Mouse (Mus musculus) embryonic facial prominence, embryonic 10.5 days (tissue): ENCODE measurements around the gene Arhgef19. TPM values are rescaled to one million over a fixed set of nuclear protein-coding genes. Genes with fewer than 3 reads are reported as not detected.

ENCODE experiments used
- DNase-seq: peaks from one replicate; pipeline ENCODE4 v3.0.0-alpha.2; 2017; ENCODE audit warnings: low spot score
- H3K27ac ChIP-seq: fragments of 300-500 bp; sonication (generic); replicated peaks from 2 replicates; pipeline ENCODE4 v1.5.1; 2016; ENCODE audit warnings: mild to moderate bottlenecking
- H3K27me3 ChIP-seq: fragments of 300-500 bp; sonication (generic); replicated peaks from 2 replicates; pipeline ENCODE4 v1.6.1; 2016; ENCODE audit warnings: low read depth, mild to moderate bottlenecking; ENCODE audit not compliant: poor library complexity, severe bottlenecking
- H3K36me3 ChIP-seq: fragments of 300-500 bp; sonication (generic); replicated peaks from 2 replicates; pipeline ENCODE4 v1.6.1; 2016; ENCODE audit warnings: mild to moderate bottlenecking, moderate library complexity
- H3K4me1 ChIP-seq: fragments of 300-500 bp; sonication (generic); 2 replicates; pipeline ENCODE4 v1.6.1; 2016
- H3K4me3 ChIP-seq: fragments of 300-500 bp; sonication (generic); 2 replicates; pipeline ENCODE4 v1.5.1; 2016; ENCODE audit warnings: mild to moderate bottlenecking, moderate library complexity
- H3K9me3 ChIP-seq: fragments of 300-500 bp; sonication (generic); 2 replicates; pipeline ENCODE4 v1.6.1; 2016; ENCODE audit warnings: mild to moderate bottlenecking
- WGBS: fragments of 180-500 bp; shearing (Covaris S2); methylation state at CpG from one replicate; pipeline ENCODE4 v1.1.7; 2016; 5-methylcytosine and 5-hydroxymethylcytosine counted together
- polyA plus RNA-seq: library from polyadenylated mRNA; unstranded; fragments of >200 nt; fragmentation: Nextera tagmentation; extraction: Ambion mirVana; gene quantifications from 2 replicates; pipeline ENCODE4 v1.2.1, GENCODE M21; 2016

Arhgef19 gene
- polyA plus RNA-seq, 1 experiment from 2014 or later = 8.7 TPM

DNA sequence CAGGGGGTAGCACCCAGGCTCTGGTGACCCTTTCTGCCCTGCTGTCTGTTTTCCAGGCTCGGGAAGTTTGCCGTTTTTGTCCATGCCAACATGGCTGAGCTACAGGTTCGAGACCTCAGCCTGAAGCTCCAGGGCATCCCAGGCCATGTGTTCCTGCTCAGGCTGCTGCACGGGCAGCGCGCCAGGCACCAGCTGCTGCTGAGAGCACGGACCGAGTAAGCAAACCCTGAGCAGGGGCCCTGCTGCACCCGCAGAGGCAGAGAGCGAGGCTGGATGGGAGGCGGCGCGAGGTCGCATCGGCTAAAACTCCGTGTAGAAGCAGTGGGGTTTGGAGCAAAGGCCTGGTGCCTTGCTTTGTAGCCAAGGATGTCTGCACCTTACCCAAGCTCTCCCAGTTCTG, 14.9 kb downstream of the Arhgef19 start:
- H3K4me3 ChIP-seq = no peak overlapping the region
- no peaks in the 10 kb centered on the region; the same call in 1 of the 2 replicates for H3K9me3 ChIP-seq
- H3K4me1 ChIP-seq = peaks cover 8% of the 10 kb centered on the region; the same call in 1 of the 2 replicates
- peaks cover 26% of the 10 kb centered on the region for H3K27me3 ChIP-seq
- DNase-seq = no peak
- WGBS = 86% methylated on average over 16 of the region's 16 CpGs
- no peak overlapping the region for H3K27ac ChIP-seq
- peaks cover 26% of the 10 kb centered on the region for H3K36me3 ChIP-seq

DNA sequence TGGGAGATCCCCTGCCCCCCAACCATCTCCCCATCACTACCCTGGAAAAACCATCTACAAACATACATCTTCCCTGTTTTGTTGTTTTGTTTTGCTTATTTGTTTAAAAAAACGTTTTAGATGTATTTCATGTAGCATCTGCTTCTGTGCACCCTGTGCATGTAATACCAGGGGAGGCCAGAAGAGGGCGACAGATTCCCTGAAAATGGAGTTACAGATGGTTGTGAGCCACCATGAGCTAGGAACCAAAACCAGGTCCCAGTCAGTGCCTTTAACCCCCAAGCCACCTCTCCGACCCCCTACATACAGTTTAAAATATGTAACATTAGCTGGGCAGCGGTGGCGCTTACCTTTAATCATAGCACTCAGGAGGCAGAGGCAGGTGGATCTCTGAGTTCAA, 18.1 kb downstream of the Arhgef19 start:
- peaks cover 3% of the 10 kb centered on the region; the same call in 1 of the 2 replicates for H3K4me1 ChIP-seq
- H3K27ac ChIP-seq = no peak overlapping the region
- no peak for DNase-seq
- peaks cover 9% of the 10 kb centered on the region; the same call in 1 of the 2 replicates for H3K9me3 ChIP-seq
- 66% methylated on average over 5 of the region's 5 CpGs for WGBS
- no peak overlapping the region for H3K4me3 ChIP-seq
- H3K27me3 ChIP-seq = no peaks in the 10 kb centered on the region
- H3K36me3 ChIP-seq = peaks cover 12% of the 10 kb centered on the region

DNA sequence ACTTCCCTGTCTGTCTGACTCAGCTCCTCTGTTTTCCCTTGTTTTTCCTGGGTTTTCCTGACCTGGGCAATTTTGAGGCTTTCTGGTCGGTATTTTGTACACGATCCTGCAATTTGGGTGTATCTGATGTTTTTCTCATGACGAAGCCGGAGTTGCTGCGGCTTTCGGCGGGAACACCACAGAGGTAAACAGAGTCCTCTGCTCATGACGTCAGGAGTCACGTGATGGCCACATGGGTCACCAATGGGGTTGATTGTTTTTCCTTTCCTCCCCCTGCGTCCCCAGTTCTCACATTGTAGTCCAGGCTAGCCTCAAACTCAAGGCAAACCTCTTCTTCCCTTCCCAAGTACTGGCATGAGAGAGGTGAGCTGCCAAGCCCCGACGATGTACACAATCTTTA, 20.1 kb downstream of the Arhgef19 start:
- peaks cover 6% of the 10 kb centered on the region for H3K4me1 ChIP-seq
- no peaks in the 10 kb centered on the region for H3K27me3 ChIP-seq
- no peak overlapping the region for H3K4me3 ChIP-seq
- H3K36me3 ChIP-seq = peaks cover 10% of the 10 kb centered on the region
- WGBS = 82% methylated on average over 12 of the region's 12 CpGs
- peaks cover 9% of the 10 kb centered on the region; the same call in 1 of the 2 replicates for H3K9me3 ChIP-seq
- no peak for DNase-seq
- H3K27ac ChIP-seq = no peak overlapping the region

DNA sequence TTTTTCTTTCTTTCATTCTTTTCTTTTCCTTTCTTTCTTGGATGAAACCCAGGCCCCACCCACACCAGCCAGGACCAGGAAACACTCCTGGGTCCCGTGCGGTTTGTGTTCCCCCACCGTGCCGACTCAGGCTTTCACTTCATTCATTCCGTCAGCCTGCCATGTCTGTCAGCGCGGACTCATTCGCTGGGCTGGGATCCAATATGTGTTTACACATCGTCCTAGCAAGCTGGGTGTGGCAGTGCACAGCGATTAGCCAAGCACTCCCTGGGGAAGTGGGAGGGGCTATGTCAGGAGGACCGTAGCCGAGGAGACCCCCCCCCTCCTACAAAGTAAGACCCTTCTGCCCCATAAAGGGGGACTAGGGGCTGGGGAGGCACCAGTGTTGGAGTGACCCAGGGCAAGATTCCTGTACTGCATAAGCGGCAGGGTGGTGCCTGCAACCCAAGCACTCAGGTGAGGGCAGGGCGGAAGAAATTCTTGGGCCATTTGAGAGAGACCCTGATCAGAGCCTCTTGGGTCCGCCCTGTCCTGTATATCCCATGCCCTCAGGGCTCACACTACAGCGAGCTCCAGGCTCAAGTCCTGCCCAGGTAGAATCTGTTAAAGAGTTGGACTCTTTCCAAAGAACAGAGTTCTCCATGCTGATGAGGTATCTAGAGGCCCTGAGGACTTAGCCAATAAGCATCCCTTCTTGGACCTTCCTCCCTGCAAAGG, 20.9 kb downstream of the Arhgef19 start:
- Histone ChIP-seq H3K27me3 (no peaks in the 10 kb centered on the region), H3K36me3 (peaks cover 8% of the 10 kb centered on the region), H3K9me3 (peaks cover 9% of the 10 kb centered on the region; the same call in 1 of the 2 replicates), H3K4me1 (peaks cover 6% of the 10 kb centered on the region; the same call in 1 of the 2 replicates), H3K4me3 (no peak overlapping the region), H3K27ac (no peak overlapping the region)
- 75% methylated on average over 16 of the region's 16 CpGs for WGBS
- DNase-seq = no peak

DNA sequence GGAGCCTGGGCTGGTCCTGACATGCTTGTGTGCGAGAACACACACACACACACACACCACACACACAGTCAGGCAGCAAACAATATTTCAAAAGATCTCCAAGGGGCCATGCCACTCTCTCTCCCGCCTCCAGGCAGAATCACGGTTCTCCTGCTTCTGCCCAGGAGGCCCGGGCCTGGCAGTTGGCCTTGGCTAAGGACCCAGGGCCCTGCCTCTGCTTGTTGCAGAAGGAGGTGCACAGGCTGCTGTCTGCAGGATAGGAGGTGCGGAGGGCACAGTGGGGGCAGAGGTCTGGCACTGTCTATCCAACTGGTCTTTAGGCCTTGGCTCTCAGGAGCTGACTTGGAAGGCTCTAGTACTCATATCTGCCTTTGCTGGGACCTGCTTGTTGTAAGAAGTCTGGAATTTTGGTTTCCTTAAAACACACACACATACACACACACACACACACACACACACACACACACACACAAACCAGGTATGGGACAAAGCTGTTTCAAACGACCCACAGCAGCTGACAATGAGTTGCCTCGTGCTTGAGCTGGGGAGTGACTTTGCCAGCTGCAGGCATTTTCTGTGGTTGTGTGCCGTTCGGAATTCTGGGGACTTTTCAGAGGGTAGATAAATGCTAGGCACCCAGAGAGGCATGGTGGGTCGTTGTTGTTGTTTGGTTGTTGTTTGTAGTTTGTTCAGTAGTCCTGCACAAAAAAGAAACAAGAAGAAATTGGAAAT, 23.8 kb downstream of the Arhgef19 start:
- Histone ChIP-seq H3K27ac (no peak overlapping the region), H3K4me1 (peaks cover 6% of the 10 kb centered on the region; the same call in 1 of the 2 replicates), H3K9me3 (peaks cover 9% of the 10 kb centered on the region; the same call in 1 of the 2 replicates), H3K27me3 (no peaks in the 10 kb centered on the region), H3K4me3 (no peak overlapping the region), H3K36me3 (no peaks in the 10 kb centered on the region)
- WGBS = 75% methylated on average over 10 of the region's 10 CpGs
- DNase-seq = no peak

DNA sequence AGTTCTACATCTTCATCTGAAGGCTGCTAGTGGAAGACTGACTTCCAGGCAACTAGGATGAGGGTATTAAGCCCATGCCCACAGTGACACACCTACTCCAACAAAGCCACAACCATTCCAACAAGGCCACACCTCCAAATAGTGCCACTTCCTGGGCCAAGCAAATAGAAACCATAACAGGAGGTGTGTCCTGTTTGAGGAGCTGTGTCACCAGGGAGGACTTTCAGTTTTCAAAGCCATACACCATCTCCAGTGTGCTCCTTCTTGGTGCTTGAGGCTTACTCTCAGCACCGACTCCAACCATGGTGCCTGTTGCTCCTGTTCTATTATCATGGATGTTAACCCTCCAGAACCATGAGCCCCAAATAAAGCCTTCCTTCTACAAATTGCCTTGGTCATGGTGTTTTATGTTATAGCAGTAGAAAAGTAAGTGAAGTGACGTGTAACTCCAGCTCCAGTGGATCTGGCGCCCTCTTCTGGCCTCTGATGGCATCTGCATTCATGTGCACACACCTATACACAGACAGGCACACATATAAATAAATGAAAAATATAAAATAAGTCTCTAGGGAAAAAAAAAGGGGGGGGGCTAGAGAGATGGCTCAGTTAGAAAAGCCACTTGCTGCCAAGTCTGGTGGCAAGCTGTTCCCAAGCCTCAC, 26.8 kb downstream of the Arhgef19 start:
- Histone ChIP-seq H3K4me3 (no peak overlapping the region), H3K9me3 (peaks cover 2% of the 10 kb centered on the region; the same call in 1 of the 2 replicates), H3K27me3 (no peaks in the 10 kb centered on the region), H3K27ac (no peak overlapping the region), H3K4me1 (peaks cover 4% of the 10 kb centered on the region; the same call in 1 of the 2 replicates), H3K36me3 (no peaks in the 10 kb centered on the region)
- WGBS = 91% methylated on average over 3 of the region's 3 CpGs
- no peak for DNase-seq

DNA sequence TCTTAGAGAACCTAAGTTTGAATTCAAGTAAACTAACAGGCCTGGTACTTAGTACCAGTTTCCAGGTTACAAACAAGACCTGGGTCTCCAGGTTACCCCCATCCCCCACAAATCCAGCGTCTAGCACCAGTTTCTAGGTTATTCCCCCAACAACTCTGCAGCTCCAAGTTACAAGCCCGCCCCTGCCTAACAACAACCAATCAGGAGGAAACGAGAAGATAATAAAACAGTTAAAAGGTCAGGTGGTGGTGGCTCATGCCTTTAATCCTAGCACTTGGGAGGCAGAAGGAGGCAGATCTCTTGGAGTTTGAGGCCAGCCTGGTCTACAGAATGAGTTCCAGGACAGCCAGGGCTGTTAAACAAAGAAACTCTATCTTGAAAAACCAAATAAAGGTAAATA, 28.0 kb downstream of the Arhgef19 start:
- Histone ChIP-seq H3K36me3 (no peaks in the 10 kb centered on the region), H3K27me3 (peaks cover 10% of the 10 kb centered on the region), H3K9me3 (no peaks in the 10 kb centered on the region; the same call in 1 of the 2 replicates), H3K4me3 (no peak overlapping the region), H3K4me1 (peaks cover 13% of the 10 kb centered on the region), H3K27ac (no peak overlapping the region)
- no peak for DNase-seq
- 78% methylated on average over 3 of the region's 3 CpGs for WGBS

DNA sequence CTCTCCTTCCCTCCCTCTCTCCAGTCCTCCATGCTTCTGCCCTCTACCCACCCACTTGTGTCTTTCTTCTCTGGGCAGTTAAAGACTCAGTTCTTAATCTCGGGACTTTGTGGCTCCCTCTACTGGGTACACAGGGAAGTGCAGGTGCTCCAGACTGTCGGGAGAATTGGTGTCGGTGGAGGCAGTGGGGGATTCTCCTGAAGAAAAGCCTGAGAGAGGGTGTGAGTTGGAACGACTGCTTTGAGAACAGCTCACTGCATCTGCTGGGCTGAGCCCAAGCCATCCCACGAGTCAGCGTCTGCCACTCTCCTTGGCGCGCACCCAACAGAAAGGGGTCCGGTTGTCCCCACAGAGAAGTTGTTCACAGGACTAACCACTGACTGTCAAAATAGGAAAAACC, 28.5 kb downstream of the Arhgef19 start:
- 48% methylated on average over 9 of the region's 9 CpGs for WGBS
- H3K27ac ChIP-seq = no peak overlapping the region
- DNase-seq = peak; percentile 73
- no peaks in the 10 kb centered on the region; the same call in 1 of the 2 replicates for H3K9me3 ChIP-seq
- H3K4me1 ChIP-seq = peaks cover 15% of the 10 kb centered on the region
- H3K27me3 ChIP-seq = peaks cover 16% of the 10 kb centered on the region
- no peak overlapping the region for H3K4me3 ChIP-seq
- no peaks in the 10 kb centered on the region for H3K36me3 ChIP-seq

DNA sequence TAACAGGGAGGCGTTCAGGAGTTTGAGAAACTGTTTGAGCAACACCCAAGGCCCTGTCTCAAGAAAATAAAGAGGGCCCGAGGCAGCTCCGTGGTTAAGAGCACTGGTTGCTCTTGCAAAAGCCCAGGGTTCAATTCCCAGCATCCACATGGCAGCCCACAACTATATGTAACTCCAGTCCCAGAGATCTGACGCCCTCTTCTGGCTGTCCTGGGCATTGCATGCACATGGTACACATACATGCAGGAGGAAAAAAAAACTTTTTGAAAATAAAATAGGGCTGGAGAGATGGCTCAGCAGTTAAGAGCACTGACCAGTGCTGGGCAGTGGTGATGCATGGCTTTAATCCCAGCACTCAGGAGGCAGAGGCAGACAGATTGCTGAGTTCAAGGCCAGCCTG, 29.1 kb downstream of the Arhgef19 start:
- no peak overlapping the region for H3K4me3 ChIP-seq
- H3K36me3 ChIP-seq = no peaks in the 10 kb centered on the region
- 82% methylated on average over 4 of the region's 4 CpGs for WGBS
- H3K4me1 ChIP-seq = peaks cover 20% of the 10 kb centered on the region
- no peaks in the 10 kb centered on the region; the same call in 1 of the 2 replicates for H3K9me3 ChIP-seq
- no peak overlapping the region for H3K27ac ChIP-seq
- DNase-seq = no peak
- peaks cover 19% of the 10 kb centered on the region for H3K27me3 ChIP-seq

DNA sequence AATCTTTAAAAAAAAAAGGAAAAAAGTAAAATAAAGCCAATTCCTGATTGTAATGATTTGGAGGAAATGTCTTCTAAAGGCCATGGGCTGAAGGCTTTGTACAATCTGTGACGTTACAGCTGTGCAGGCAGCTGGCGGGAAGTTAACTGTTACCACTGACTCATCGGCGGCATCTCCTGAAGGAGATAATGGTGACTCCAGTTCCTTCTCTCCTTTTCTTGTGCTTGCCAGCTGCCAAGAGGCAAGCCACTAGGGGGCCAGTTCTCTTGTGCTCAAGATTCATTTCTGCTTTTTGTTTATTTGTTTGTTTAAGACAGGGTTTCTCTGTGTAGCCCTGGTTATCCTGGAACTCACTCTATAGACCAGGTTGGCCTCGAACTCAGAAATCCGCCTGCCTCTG, 29.8 kb downstream of the Arhgef19 start:
- WGBS = 88% methylated on average over 6 of the region's 6 CpGs
- Histone ChIP-seq H3K4me1 (peaks cover 22% of the 10 kb centered on the region), H3K36me3 (no peaks in the 10 kb centered on the region), H3K27ac (no peak overlapping the region), H3K9me3 (no peaks in the 10 kb centered on the region; the same call in 1 of the 2 replicates), H3K27me3 (peaks cover 22% of the 10 kb centered on the region), H3K4me3 (no peak overlapping the region)
- no peak for DNase-seq

DNA sequence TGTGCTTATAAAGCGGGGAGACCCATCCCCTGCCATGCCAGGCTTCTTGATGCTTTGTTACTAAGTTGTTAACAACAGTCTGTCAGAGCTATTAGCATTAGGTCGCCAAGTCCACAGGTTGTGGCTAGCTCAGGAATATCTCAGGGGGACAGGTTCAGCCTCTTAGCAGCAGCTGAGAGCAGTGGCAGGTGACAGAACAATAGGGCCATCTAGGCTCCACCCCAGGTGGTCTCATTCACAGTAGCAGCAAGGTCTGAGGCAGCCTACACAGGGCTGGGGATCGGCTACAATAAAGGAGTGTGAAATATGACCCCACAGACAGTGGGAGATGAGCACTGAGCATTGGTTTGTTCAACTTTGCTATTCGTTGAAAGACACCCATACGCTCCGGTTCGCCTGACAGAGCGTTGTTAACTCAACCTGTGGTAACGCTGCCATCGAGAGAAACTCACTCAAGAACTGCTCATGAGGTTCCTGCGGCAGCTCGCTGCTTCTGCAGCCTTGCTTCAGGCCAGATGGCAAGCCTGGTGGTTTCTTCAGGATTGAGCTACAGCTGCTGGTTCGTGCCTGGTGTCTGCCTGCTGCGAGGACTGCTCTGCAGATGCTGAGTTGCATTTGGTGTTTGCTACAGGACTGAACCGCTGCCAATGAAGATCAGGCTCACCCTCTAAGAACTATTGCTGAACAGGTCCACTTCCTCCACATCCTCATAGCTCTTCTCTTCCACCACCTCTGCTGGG, 31.1 kb downstream of the Arhgef19 start:
- DNase-seq = no peak
- no peaks in the 10 kb centered on the region for H3K36me3 ChIP-seq
- no peak overlapping the region for H3K4me3 ChIP-seq
- no peaks in the 10 kb centered on the region; the same call in 1 of the 2 replicates for H3K9me3 ChIP-seq
- H3K27ac ChIP-seq = no peak overlapping the region
- peaks cover 35% of the 10 kb centered on the region for H3K27me3 ChIP-seq
- 60% methylated on average over 15 of the region's 15 CpGs for WGBS
- peaks cover 34% of the 10 kb centered on the region for H3K4me1 ChIP-seq

DNA sequence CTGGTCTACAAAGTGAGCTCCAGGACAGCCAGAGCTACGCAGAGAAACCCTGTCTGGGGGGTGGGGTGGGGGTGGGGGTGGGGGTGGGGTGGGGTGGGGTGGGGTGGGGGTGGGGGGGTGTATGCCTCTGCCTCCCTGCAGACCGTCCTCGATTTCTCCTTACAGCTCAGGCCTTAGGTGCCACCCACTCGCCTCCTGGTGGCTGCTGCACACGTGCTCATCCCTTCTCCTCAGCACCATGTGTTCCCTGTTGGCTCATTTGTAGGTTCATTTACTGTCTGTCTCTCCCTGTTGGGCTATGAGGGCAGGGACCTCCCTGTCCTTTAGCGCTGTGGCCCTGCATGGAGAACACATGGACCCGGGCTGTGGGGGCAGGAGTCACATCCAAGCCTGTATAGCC, 31.9 kb downstream of the Arhgef19 start:
- no peaks in the 10 kb centered on the region for H3K36me3 ChIP-seq
- H3K4me3 ChIP-seq = no peak overlapping the region; the same call in 1 of the 2 replicates
- H3K27me3 ChIP-seq = peaks cover 42% of the 10 kb centered on the region
- 81% methylated on average over 7 of the region's 7 CpGs for WGBS
- no peak for DNase-seq
- H3K9me3 ChIP-seq = no peaks in the 10 kb centered on the region; the same call in 1 of the 2 replicates
- peaks cover 37% of the 10 kb centered on the region for H3K4me1 ChIP-seq
- peak overlapping the region; percentile 40; the same call in 1 of the 2 replicates for H3K27ac ChIP-seq
